Comparison of ENCODE assay signal across 8 mouse cellular contexts in genomic region chr4:149698197-149698821, GRCm38 (mm10). TPM values are rescaled to one million over a fixed set of nuclear protein-coding genes. Genes with fewer than 3 reads are reported as not detected.
A peak's percentile ranks its signal among the peaks of the same experiment; 100 is the strongest.
DNase-seq lines count a peak whose midpoint lies in the region; ATAC-seq lines count a peak whose summit lies in the region.

No protein-coding gene starts in this region.

- H3K27ac ChIP-seq in heart, embryonic 16.5 days (ENCODE audit: low read length) = peak overlapping the region; percentile 60

- peak; percentile 45 to 60 for DNase-seq in adrenal gland, adult 18-20 months (ENCODE audit: low spot score in 2 of 2)
- peak; percentile 66 for DNase-seq in kidney, postnatal 10 days
- peak; percentile 61 for DNase-seq in lung, postnatal 14 days
- peak; percentile 25 for DNase-seq in ovary, postnatal 10 days (ENCODE audit: low spot score)
- DNase-seq in thymus, postnatal 36 days = peak; percentile 78 to 79

- ATAC-seq in CD4-positive, CD25-positive, alpha-beta regulatory T cell, adult 4 months = peak; percentile 16
- ATAC-seq in erythroblast, adult 5-6 weeks (replicated peaks; ENCODE audit: low FRiP score, poor library complexity, severe bottlenecking) = peak; percentile 55; the same call in 1 of the 2 replicates
- ATAC-seq in heart, embryonic 16.5 days (replicated peaks; ENCODE audit: extremely low read depth, insufficient read depth, low FRiP score) = peak; percentile 66

- H3K4me1 ChIP-seq in heart, embryonic 16.5 days (ENCODE audit: control insufficient read depth, insufficient read depth, low read length) = 0 out of 2 replicates have a peak, but pooled peaks cover 16% of the 10 kb centered on the region

- no peaks in the 10 kb centered on the region for H3K9me3 ChIP-seq in heart, embryonic 16.5 days (replicated peaks; ENCODE audit: control insufficient read depth, low read length)

- peak overlapping the region; percentile 62 for H3K9ac ChIP-seq in heart, embryonic 16.5 days (ENCODE audit: low read length)

- H3K4me2 ChIP-seq in heart, embryonic 16.5 days (ENCODE audit: low read depth, low read length) = peak overlapping the region; percentile 76

- H3K4me3 ChIP-seq in heart, embryonic 16.5 days (ENCODE audit: low read length) = peak overlapping the region; percentile 51

- WGBS in heart, embryonic 16.5 days = under 1% methylated on average over 35 of the region's 35 CpGs

- 0 out of 2 replicates have a peak, but pooled peaks cover 4% of the 10 kb centered on the region for H3K27me3 ChIP-seq in heart, embryonic 16.5 days (ENCODE audit: control insufficient read depth, insufficient read depth, low read length)

- no peaks in the 10 kb centered on the region for H3K36me3 ChIP-seq in heart, embryonic 16.5 days (ENCODE audit: control insufficient read depth, insufficient read depth)

RNA-seq across cellular contexts. Expression of gene Pik3cd, which starts 4.1 kb away (rescaled TPM):
- polyA plus RNA-seq in CD4-positive, CD25-positive, alpha-beta regulatory T cell, adult 4 months (2017; shearing (Covaris generic)) = 100 to 1,000 TPM; 102 to 179 TPM
- total RNA-seq in adrenal gland, adult 18-20 months (2021) = 1 to 10 TPM; 3.8 to 6.5 TPM
- 11.1 and 14.4 TPM in 2 replicates for total RNA-seq in erythroblast, adult 5-6 weeks (2015; ENCODE audit: low replicate concordance)
- 14.9 and 20.2 TPM in 2 replicates for total RNA-seq in erythroblast, adult 5-6 weeks (2017; ENCODE audit: low replicate concordance)
- polyA plus RNA-seq in heart, embryonic 16.5 days (2015; fragmentation: Nextera tagmentation; extraction: Ambion mirVana) = 5.5 and 7.8 TPM in 2 replicates

RNA-seq across cellular contexts. Expression of gene Tmem201, which starts 39.5 kb away (rescaled TPM):
- 1 to 10 TPM; 4.6 to 7.8 TPM for polyA plus RNA-seq in CD4-positive, CD25-positive, alpha-beta regulatory T cell, adult 4 months (2017; shearing (Covaris generic))
- 10 to 100 TPM; 27.8 to 29.0 TPM for total RNA-seq in adrenal gland, adult 18-20 months (2021)
- 2.7 and 23.2 TPM in 2 replicates for total RNA-seq in erythroblast, adult 5-6 weeks (2015; ENCODE audit: low replicate concordance)
- 0.85 and 3.2 TPM in 2 replicates for total RNA-seq in erythroblast, adult 5-6 weeks (2017; ENCODE audit: low replicate concordance)
- polyA plus RNA-seq in heart, embryonic 16.5 days (2015; fragmentation: Nextera tagmentation; extraction: Ambion mirVana) = 46.4 and 52.3 TPM in 2 replicates

Comparison
In these comparisons a context has a peak if more than half of its experiments do, and no peak if none do; other contexts are left out.
1. Peak in every context shown above with its lines: DNase-seq, ATAC-seq, H3K4me3 ChIP-seq and H3K27ac ChIP-seq.
2. ATAC-seq: peak in every context shown above with its lines; median percentile 66 in heart, embryonic 16.5 days; 55 in erythroblast, adult 5-6 weeks; 16 in CD4-positive, CD25-positive, alpha-beta regulatory T cell, adult 4 months.
3. DNase-seq: peak in every context shown above with its lines; median percentile 78 in thymus, postnatal 36 days; 66 in kidney, postnatal 10 days; 61 in lung, postnatal 14 days; 52 in adrenal gland, adult 18-20 months; 25 in ovary, postnatal 10 days.